Mouse (Mus musculus): Measurements from ENCODE around the gene Col23a1.

Col23a1 gene

GRCm38 (mm10) chr11:51545811-51546210 is 256.1 kb downstream of the Col23a1 start:
- DNase-seq: no peak

GRCm38 (mm10) chr11:51551253-51551652 is 261.5 kb downstream of the Col23a1 start:
- no peak for DNase-seq

GRCm38 (mm10) chr11:51552091-51552490 is 262.4 kb downstream of the Col23a1 start:
- no peak for DNase-seq

- no peak for DNase-seq
Observed at GRCm38 (mm10) chr11:51554590-51554989, 264.9 kb downstream of the Col23a1 start.

- DNase-seq: no peak
Observed at GRCm38 (mm10) chr11:51555066-51555465, 265.3 kb downstream of the Col23a1 start.

- no peak for DNase-seq
Observed at GRCm38 (mm10) chr11:51563276-51563675, 273.6 kb downstream of the Col23a1 start.

- no peak for DNase-seq
Observed at GRCm38 (mm10) chr11:51565062-51565461, 275.3 kb downstream of the Col23a1 start.

- no peak for DNase-seq
Observed at GRCm38 (mm10) chr11:51565951-51566350, 276.2 kb downstream of the Col23a1 start.

- DNase-seq: no peak
Observed at GRCm38 (mm10) chr11:51568801-51569200, 279.1 kb downstream of the Col23a1 start.

GRCm38 (mm10) chr11:51576454-51576853 is 286.7 kb downstream of the Col23a1 start:
- no peak for DNase-seq

- DNase-seq: no peak
Observed at GRCm38 (mm10) chr11:51577587-51577986, 287.9 kb downstream of the Col23a1 start.

- no peak for DNase-seq
Observed at GRCm38 (mm10) chr11:51579024-51579423, 289.3 kb downstream of the Col23a1 start.

- DNase-seq: peak; percentile 58
Observed at GRCm38 (mm10) chr11:51582713-51583112, 293.0 kb downstream of the Col23a1 start.

- DNase-seq: no peak
Observed at GRCm38 (mm10) chr11:51584057-51584430, 294.3 kb downstream of the Col23a1 start.

GRCm38 (mm10) chr11:51584431-51585248 is 294.9 kb downstream of the Col23a1 start, which contains the start of gene Phykpl:
Phykpl (plus strand) TSS chr11:51584757.
- peak; percentile 97 for DNase-seq

- DNase-seq: no peak
Observed at GRCm38 (mm10) chr11:51585608-51586252, 296.0 kb downstream of the Col23a1 start.

- no peak for DNase-seq
Observed at GRCm38 (mm10) chr11:51586411-51586810, 296.7 kb downstream of the Col23a1 start.

- no peak for DNase-seq
Observed at GRCm38 (mm10) chr11:51587059-51587458, 297.3 kb downstream of the Col23a1 start.

GRCm38 (mm10) chr11:51588833-51589232 is 299.1 kb downstream of the Col23a1 start:
- DNase-seq: no peak

- DNase-seq: no peak
Observed at GRCm38 (mm10) chr11:51590002-51590401, 300.3 kb downstream of the Col23a1 start.

GRCm38 (mm10) chr11:51591168-51591567 is 301.4 kb downstream of the Col23a1 start:
- no peak for DNase-seq

GRCm38 (mm10) chr11:51591915-51592314 is 302.2 kb downstream of the Col23a1 start:
- no peak for DNase-seq

- DNase-seq: no peak
Observed at GRCm38 (mm10) chr11:51593368-51593767, 303.6 kb downstream of the Col23a1 start.

GRCm38 (mm10) chr11:51593849-51594248 is 304.1 kb downstream of the Col23a1 start:
- no peak for DNase-seq
